Mouse (Mus musculus) embryonic fibroblast, embryonic 13.5 days (primary cell): Measurements from ENCODE around the gene Vpreb2.
"Not testable (repeated sequence)": the region's sequence is repeated elsewhere in the genome, so short reads cannot be mapped to it uniquely, and the experiment has no call there.

Source experiments
- CTCF ChIP-seq: IDR thresholded peaks from 2 replicates; pipeline ENCODE4 v1.5.1; 2011; ENCODE audit warnings: mild to moderate bottlenecking, control low read depth, low read length, moderate library complexity, borderline replicate concordance; ENCODE audit not compliant: insufficient read depth
- POLR2A ChIP-seq: IDR thresholded peaks from 2 replicates; pipeline ENCODE4 v1.6.1; 2011; ENCODE audit warnings: low read depth, mild to moderate bottlenecking, control low read depth, low read length, moderate library complexity

DNA sequence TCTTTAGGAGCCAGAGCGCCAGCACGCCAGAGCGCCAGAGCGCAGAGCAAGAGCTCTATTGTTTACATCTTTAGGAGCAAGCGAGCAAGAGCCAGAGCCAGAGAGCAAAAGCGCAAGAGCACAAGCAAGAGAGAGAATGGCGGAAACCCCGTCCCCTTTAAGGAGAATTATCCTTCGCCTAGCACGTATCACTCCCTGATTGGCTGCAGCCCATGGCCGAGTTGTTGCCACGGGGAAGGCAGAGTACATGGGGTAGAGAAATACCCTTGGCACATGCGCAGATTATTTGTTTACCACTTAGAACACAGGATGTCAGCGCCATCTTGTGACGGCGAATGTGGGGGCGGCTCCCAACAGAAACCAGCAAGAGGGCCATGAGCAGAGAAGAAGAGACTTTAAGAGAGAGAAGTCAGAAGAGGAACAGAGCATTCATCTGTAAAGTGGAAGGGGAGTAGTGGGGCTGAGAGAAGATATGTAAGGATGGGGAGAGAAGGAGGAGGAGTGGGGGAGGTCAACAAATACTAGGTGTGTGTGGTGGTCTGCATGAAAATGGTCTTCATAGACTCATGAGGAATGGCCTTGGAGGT is 24.1 kb upstream of the Vpreb2 start:
- not testable (repeated sequence) for TF ChIP-seq POLR2A, CTCF
